Mouse (Mus musculus): Measurements from ENCODE around the gene Crybb2.

- TF ChIP-seq CTCF (IDR thresholded peaks at IDR 0.05; ENCODE audit: borderline replicate concordance, control insufficient read depth, extremely low read depth, insufficient read depth, low read length, poor library complexity) (no peak), POLR2A (IDR thresholded peaks at IDR 0.05; ENCODE audit: control insufficient read depth, extremely low read depth, insufficient read depth, low read length, poor library complexity) (no peak)
Observed at GRCm38 (mm10) chr5:113113120-113113519, 43.2 kb upstream of the Crybb2 start.
